In the genomic region with DNA sequence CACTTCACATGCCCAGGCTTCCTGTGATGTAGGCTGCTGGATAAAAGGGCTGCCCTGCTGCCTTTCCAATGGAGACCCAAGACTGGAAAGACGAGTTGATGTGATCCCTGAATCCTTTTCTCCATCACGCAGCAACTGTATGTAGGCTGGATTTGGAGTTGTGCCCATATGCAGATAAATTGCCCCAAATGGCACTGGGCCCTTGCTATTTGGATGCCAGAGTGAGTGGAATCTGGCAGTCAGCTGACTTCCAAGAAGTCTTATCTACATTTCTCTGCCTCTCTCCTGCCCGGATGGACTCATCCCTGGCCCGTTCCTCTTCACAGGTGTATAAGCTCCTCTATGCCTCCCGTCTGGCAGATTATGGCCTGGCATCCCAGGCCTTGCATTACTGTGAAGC, we compare ENCODE assay signal across 29 mouse cellular contexts. TPM values are rescaled to one million over a fixed set of nuclear protein-coding genes. Genes with fewer than 3 reads are reported as not detected.
A peak's percentile ranks its signal among the peaks of the same experiment; 100 is the strongest.
DNase-seq lines count a peak whose midpoint lies in the region; ATAC-seq and TF ChIP-seq lines count a peak whose summit lies in the region.
"Had no signal": no experiment of that assay in that cellular context is flagged by ENCODE, and none has a peak within 500 bp of the region (broad histone marks: within the 10 kb centered on the region; RNA-seq: fewer than 3 reads in every experiment).

No protein-coding gene starts in this region.

- H3K4me1 ChIP-seq in forebrain, postnatal 0 days (ENCODE audit: insufficient read depth): peaks cover 22% of the 10 kb centered on the region
- peaks cover 30% of the 10 kb centered on the region for H3K4me1 ChIP-seq in forebrain, embryonic 15.5 days
- H3K4me1 ChIP-seq: liver, embryonic 15.5 days had no signal

- H3K4me3 ChIP-seq in forebrain, postnatal 0 days (ENCODE audit: low read depth, low read length): no peak overlapping the region
- no peak overlapping the region for H3K4me3 ChIP-seq in forebrain, embryonic 15.5 days
- H3K4me3 ChIP-seq: embryonic facial prominence, embryonic 12.5 days; heart, embryonic 10.5 days; heart, embryonic 15.5 days; kidney, embryonic 15.5 days; limb, embryonic 10.5 days; limb, embryonic 15.5 days; liver, embryonic 15.5 days had no signal

- peak; percentile 19 for DNase-seq in cerebellum, adult 11-12 months
- DNase-seq in cerebellum, adult 11 months: no peak
- peak; percentile 50 for DNase-seq in forebrain, postnatal 0 days
- DNase-seq in brain, adult 2 months (ENCODE audit: low read depth, low spot score): peak; percentile 55
- peak; percentile 36 to 42 for DNase-seq in cerebellum, postnatal 25 days
- no peak for DNase-seq in spleen, postnatal 14 days (ENCODE audit: low spot score in 2 of 2)
- DNase-seq: adrenal gland, adult 2 months; adrenal gland, postnatal 36 days; embryo, embryonic 11 days; gastrocnemius, postnatal 25 days; heart, adult 11 months; kidney, adult 18-20 months; kidney, postnatal 25 days; lung, embryonic 14.5 days; lung, postnatal 14 days; midbrain, embryonic 14.5 days; thymus, postnatal 4 days had no signal

- H3K36me3 ChIP-seq in forebrain, postnatal 0 days (ENCODE audit: insufficient read depth): no peaks in the 10 kb centered on the region
- no peaks in the 10 kb centered on the region for H3K36me3 ChIP-seq in forebrain, embryonic 15.5 days
- H3K36me3 ChIP-seq: embryonic facial prominence, embryonic 12.5 days; heart, embryonic 10.5 days; heart, embryonic 15.5 days; kidney, embryonic 15.5 days; limb, embryonic 10.5 days; limb, embryonic 15.5 days had no signal

- H3K27me3 ChIP-seq in forebrain, postnatal 0 days (ENCODE audit: insufficient read depth, low read length): no peaks in the 10 kb centered on the region
- no peaks in the 10 kb centered on the region for H3K27me3 ChIP-seq in forebrain, embryonic 15.5 days
- H3K27me3 ChIP-seq: CH12.LX; embryonic facial prominence, embryonic 12.5 days; kidney, embryonic 15.5 days; liver, embryonic 15.5 days had no signal

- no peak overlapping the region for H3K27ac ChIP-seq in forebrain, postnatal 0 days (ENCODE audit: low read depth, low read length)
- H3K27ac ChIP-seq in forebrain, embryonic 15.5 days (replicated peaks): no peak overlapping the region
- H3K27ac ChIP-seq: embryonic facial prominence, embryonic 12.5 days; heart, embryonic 10.5 days; heart, embryonic 15.5 days; kidney, embryonic 15.5 days; limb, embryonic 10.5 days; limb, embryonic 15.5 days; liver, embryonic 15.5 days had no signal

- H3K9ac ChIP-seq in forebrain, postnatal 0 days: no peak overlapping the region
- H3K9ac ChIP-seq in forebrain, embryonic 15.5 days (replicated peaks): no peak overlapping the region
- H3K9ac ChIP-seq: embryonic facial prominence, embryonic 12.5 days; heart, embryonic 15.5 days; kidney, embryonic 15.5 days; limb, embryonic 15.5 days; liver, embryonic 15.5 days; lung, embryonic 14.5 days had no signal

- TF ChIP-seq CTCF in forebrain, postnatal 0 days (IDR thresholded peaks at IDR 0.05; ENCODE audit: low read depth): no peak

- H3K9me3 ChIP-seq in forebrain, postnatal 0 days (ENCODE audit: low read length): no peaks in the 10 kb centered on the region
- no peaks in the 10 kb centered on the region for H3K9me3 ChIP-seq in forebrain, embryonic 15.5 days
- H3K9me3 ChIP-seq: embryonic facial prominence, embryonic 12.5 days; heart, embryonic 10.5 days; heart, embryonic 15.5 days; kidney, embryonic 15.5 days; limb, embryonic 10.5 days; limb, embryonic 15.5 days; liver, embryonic 15.5 days had no signal

- 48% methylated on average over 5 of the region's 5 CpGs for WGBS in forebrain, postnatal 0 days
- WGBS in forebrain, embryonic 15.5 days: 55% methylated on average over 5 of the region's 5 CpGs

- H3K4me2 ChIP-seq in forebrain, postnatal 0 days (ENCODE audit: low read depth): no peak overlapping the region
- no peak overlapping the region for H3K4me2 ChIP-seq in forebrain, embryonic 15.5 days (replicated peaks)
- H3K4me2 ChIP-seq: embryonic facial prominence, embryonic 12.5 days; heart, embryonic 15.5 days; kidney, embryonic 15.5 days; limb, embryonic 15.5 days; liver, embryonic 15.5 days; lung, embryonic 14.5 days had no signal

- ATAC-seq in forebrain, postnatal 0 days: no peak
- no peak for ATAC-seq in forebrain, embryonic 15.5 days (replicated peaks)
- ATAC-seq: activated CD4-positive, CD25-positive, alpha-beta regulatory T cell, adult 4 months; hindbrain, embryonic 16.5 days had no signal

RNA-seq across cellular contexts. Expression of a gene that starts 49.9 kb away (rescaled TPM):
- 0.33 and 0.69 TPM in 2 replicates for total RNA-seq in forebrain, postnatal 0 days (2014; rRNA removed)
- polyA plus RNA-seq in forebrain, postnatal 0 days (2015; fragmentation: Nextera tagmentation; extraction: Ambion mirVana): 0.23 and 0.30 TPM in 2 replicates
- polyA plus RNA-seq in forebrain, embryonic 15.5 days (2015; fragmentation: Nextera tagmentation; extraction: Ambion mirVana): 0.34 and 0.38 TPM in 2 replicates
- total RNA-seq: monocyte, adult 5-6 weeks had no signal

Comparison
In these comparisons a context has a peak if more than half of its experiments do, and no peak if none do; other contexts are left out.
1. DNase-seq: peak in cerebellum, adult 11-12 months (single experiment), forebrain, postnatal 0 days (single experiment), brain, adult 2 months (single experiment) and cerebellum, postnatal 25 days (2 of 2); none in cerebellum, adult 11 months (single experiment) and spleen, postnatal 14 days (0 of 2).